Mouse (Mus musculus) frontal cortex, postnatal 10 days (tissue): ENCODE results near the gene Padi4.

Experiments
- DNase-seq, 2 experiments: peaks; one replicate each; pipeline ENCODE4 v3.0.0; 2022; ENCODE audit warnings: low spot score in 2 of 2, mixed read lengths in 1 of 2

Gene Padi4

GRCm38 (mm10) chr4:140788264-140788663 lies 14.2 kb upstream of the Padi4 start:
- DNase-seq: no peak

- no peak for DNase-seq
Observed at GRCm38 (mm10) chr4:140787414-140787813, 13.4 kb upstream of the Padi4 start.

GRCm38 (mm10) chr4:140785217-140785616 lies 11.2 kb upstream of the Padi4 start:
- DNase-seq: no peak

GRCm38 (mm10) chr4:140784292-140784945 lies 10.4 kb upstream of the Padi4 start:
- DNase-seq: no peak

- DNase-seq: no peak
Observed at GRCm38 (mm10) chr4:140782821-140783220, 8.8 kb upstream of the Padi4 start.

GRCm38 (mm10) chr4:140780507-140780906 lies 6.5 kb upstream of the Padi4 start:
- DNase-seq: no peak

- no peak for DNase-seq
Observed at GRCm38 (mm10) chr4:140779803-140780397, 5.9 kb upstream of the Padi4 start.

- DNase-seq: no peak
Observed at GRCm38 (mm10) chr4:140776623-140777022, 2.6 kb upstream of the Padi4 start.

- DNase-seq: no peak
Observed at GRCm38 (mm10) chr4:140775876-140776275, 1.8 kb upstream of the Padi4 start.

GRCm38 (mm10) chr4:140774893-140775292 lies 857 bp upstream of the Padi4 start:
- DNase-seq: no peak

GRCm38 (mm10) chr4:140771091-140771490 lies 2.9 kb downstream of the Padi4 start:
- no peak for DNase-seq

GRCm38 (mm10) chr4:140770433-140770832 lies 3.6 kb downstream of the Padi4 start:
- no peak for DNase-seq

- DNase-seq: no peak
Observed at GRCm38 (mm10) chr4:140768973-140769372, 5.1 kb downstream of the Padi4 start.

- no peak for DNase-seq
Observed at GRCm38 (mm10) chr4:140765936-140766335, 8.1 kb downstream of the Padi4 start.

- DNase-seq: no peak
Observed at GRCm38 (mm10) chr4:140763158-140763557, 10.9 kb downstream of the Padi4 start.

GRCm38 (mm10) chr4:140761601-140762000 lies 12.4 kb downstream of the Padi4 start:
- no peak for DNase-seq

- no peak for DNase-seq
Observed at GRCm38 (mm10) chr4:140755811-140756210, 18.2 kb downstream of the Padi4 start.

GRCm38 (mm10) chr4:140753366-140753765 lies 20.7 kb downstream of the Padi4 start:
- no peak for DNase-seq

GRCm38 (mm10) chr4:140750328-140750727 lies 23.7 kb downstream of the Padi4 start:
- no peak for DNase-seq

- no peak for DNase-seq
Observed at GRCm38 (mm10) chr4:140747978-140748377, 26.1 kb downstream of the Padi4 start.

- peak in 1 of 2 experiments; percentile 36 for DNase-seq
Observed at GRCm38 (mm10) chr4:140744654-140745053, 29.4 kb downstream of the Padi4 start.

- no peak for DNase-seq
Observed at GRCm38 (mm10) chr4:140743086-140743485, 30.9 kb downstream of the Padi4 start.

- no peak for DNase-seq
Observed at GRCm38 (mm10) chr4:140742543-140742942, 31.5 kb downstream of the Padi4 start, which contains the start of gene Padi6. Gene Padi6 (minus strand): TSS chr4:140742643.

GRCm38 (mm10) chr4:140741401-140741800 lies 32.6 kb downstream of the Padi4 start:
- DNase-seq: no peak
